Mouse (Mus musculus): ENCODE measurements around the gene Vsig10.
A peak's percentile ranks its signal among the peaks of the same experiment; 100 is the strongest.
"Not testable (repeated sequence)": the region's sequence is repeated elsewhere in the genome, so short reads cannot be mapped to it uniquely, and the experiment has no call there.

The Vsig10 gene

GRCm38 (mm10) chr5:117303691-117304579 is 14.9 kb upstream of the Vsig10 start:
- DNase-seq (ENCODE audit: low read depth, low spot score): no peak

- DNase-seq (ENCODE audit: low read depth, low spot score): no peak
These were observed 13.9 kb upstream of the Vsig10 start for GRCm38 (mm10) chr5:117304947-117305346.

GRCm38 (mm10) chr5:117305754-117306153 is 13.1 kb upstream of the Vsig10 start:
- DNase-seq (ENCODE audit: low read depth, low spot score): no peak

GRCm38 (mm10) chr5:117306826-117307225 is 12.1 kb upstream of the Vsig10 start:
- DNase-seq (ENCODE audit: low read depth, low spot score): no peak

- no peak for DNase-seq (ENCODE audit: low read depth, low spot score)
These were observed 11.2 kb upstream of the Vsig10 start for GRCm38 (mm10) chr5:117307699-117308098.

GRCm38 (mm10) chr5:117313420-117313819 is 5.5 kb upstream of the Vsig10 start:
- no peak for DNase-seq (ENCODE audit: low read depth, low spot score)

GRCm38 (mm10) chr5:117313909-117314308 is 5.0 kb upstream of the Vsig10 start:
- no peak for DNase-seq (ENCODE audit: low read depth, low spot score)

GRCm38 (mm10) chr5:117314587-117315428 is 4.1 kb upstream of the Vsig10 start:
- no peak for DNase-seq (ENCODE audit: low read depth, low spot score)

GRCm38 (mm10) chr5:117323751-117324150 is 4.9 kb downstream of the Vsig10 start:
- no peak for DNase-seq (ENCODE audit: low read depth, low spot score)

GRCm38 (mm10) chr5:117326408-117326807 is 7.5 kb downstream of the Vsig10 start:
- DNase-seq (ENCODE audit: low read depth, low spot score): no peak

- DNase-seq (ENCODE audit: low read depth, low spot score): no peak
These were observed 11.6 kb downstream of the Vsig10 start for GRCm38 (mm10) chr5:117330457-117330856.

- DNase-seq (ENCODE audit: low read depth, low spot score): no peak
These were observed 19.1 kb downstream of the Vsig10 start for GRCm38 (mm10) chr5:117337999-117338398.

GRCm38 (mm10) chr5:117338503-117338902 is 19.6 kb downstream of the Vsig10 start:
- DNase-seq (ENCODE audit: low read depth, low spot score): no peak

- DNase-seq (ENCODE audit: low read depth, low spot score): no peak
These were observed 21.2 kb downstream of the Vsig10 start for GRCm38 (mm10) chr5:117340081-117340480.

- DNase-seq (ENCODE audit: low read depth, low spot score): no peak
These were observed 23.0 kb downstream of the Vsig10 start for GRCm38 (mm10) chr5:117341896-117342295.

- not testable (repeated sequence) for DNase-seq (ENCODE audit: low read depth, low spot score)
These were observed 25.6 kb downstream of the Vsig10 start for GRCm38 (mm10) chr5:117344496-117344895.

GRCm38 (mm10) chr5:117345432-117345976 is 26.6 kb downstream of the Vsig10 start:
- no peak for DNase-seq (ENCODE audit: low read depth, low spot score)

GRCm38 (mm10) chr5:117346281-117346680 is 27.4 kb downstream of the Vsig10 start:
- no peak for DNase-seq (ENCODE audit: low read depth, low spot score)

- no peak for DNase-seq (ENCODE audit: low read depth, low spot score)
These were observed 28.1 kb downstream of the Vsig10 start for GRCm38 (mm10) chr5:117347011-117347410.

GRCm38 (mm10) chr5:117347838-117348237 is 29.0 kb downstream of the Vsig10 start:
- DNase-seq (ENCODE audit: low read depth, low spot score): no peak

- DNase-seq (ENCODE audit: low read depth, low spot score): peak; percentile 40
These were observed 29.4 kb downstream of the Vsig10 start for GRCm38 (mm10) chr5:117348279-117348678.

GRCm38 (mm10) chr5:117354121-117354520 is 35.2 kb downstream of the Vsig10 start:
- DNase-seq (ENCODE audit: low read depth, low spot score): no peak

Data from embryo, embryonic 11.5 days (tissue).